Mouse (Mus musculus): ENCODE results near the gene Ppip5k1. TPM values are rescaled to one million over a fixed set of nuclear protein-coding genes. Genes with fewer than 3 reads are reported as not detected.

Gene Ppip5k1
- polyA plus RNA-seq, 1 experiment from 2014 or later, result 11.8 TPM

GRCm38 (mm10) chr2:121271928-121272516, 83.2 kb downstream of the Ppip5k1 start:
- peak; percentile 23 for DNase-seq (ENCODE audit: low spot score)
- H3K4me3 ChIP-seq (ENCODE audit: low read depth, low read length), result peak overlapping the region; percentile 85; the same call in 1 of the 2 replicates
- peak; percentile 60 for ATAC-seq (ENCODE audit: low FRiP score)
- H3K27me3 ChIP-seq (ENCODE audit: control insufficient read depth, insufficient read depth, low read length), result no peaks in the 10 kb centered on the region
- H3K9me3 ChIP-seq (ENCODE audit: control insufficient read depth, low read length), result no peaks in the 10 kb centered on the region
- H3K4me2 ChIP-seq (replicated peaks; ENCODE audit: low read depth, low read length), result peak overlapping the region; percentile 46
- peak overlapping the region; percentile 32; the same call in 1 of the 2 replicates for H3K9ac ChIP-seq (ENCODE audit: low read depth, low read length)
- H3K4me1 ChIP-seq (replicated peaks; ENCODE audit: control insufficient read depth, insufficient read depth, low read length), result no peaks in the 10 kb centered on the region
- peaks cover 3% of the 10 kb centered on the region for H3K36me3 ChIP-seq (ENCODE audit: control insufficient read depth, insufficient read depth, low read length)
- WGBS, result 26% methylated on average over 4 of the region's 4 CpGs
- peak overlapping the region; percentile 91 for H3K27ac ChIP-seq (ENCODE audit: low read depth, low read length)

GRCm38 (mm10) chr2:121271236-121271927, 83.8 kb downstream of the Ppip5k1 start, which contains the start of gene Trp53bp1:
TSS of gene Trp53bp1 (minus strand) at chr2:121271407.
- H3K9ac ChIP-seq (ENCODE audit: low read depth, low read length), result peak within 1 kb of the TSS; percentile 83
- peak within 1 kb of the TSS; percentile 49 for H3K4me2 ChIP-seq (replicated peaks; ENCODE audit: low read depth, low read length)
- DNase-seq (ENCODE audit: low spot score) (peak; percentile 95), ATAC-seq (ENCODE audit: low FRiP score) (peak; percentile 98)
- WGBS, result under 1% methylated on average over 37 of the region's 37 CpGs
- H3K27me3 ChIP-seq (ENCODE audit: control insufficient read depth, insufficient read depth, low read length), result no peaks in the 10 kb centered on the region
- H3K4me3 ChIP-seq (ENCODE audit: low read depth, low read length), result peak within 1 kb of the TSS; percentile 85
- no peaks in the 10 kb centered on the region for H3K9me3 ChIP-seq (ENCODE audit: control insufficient read depth, low read length)
- peaks cover 3% of the 10 kb centered on the region for H3K36me3 ChIP-seq (ENCODE audit: control insufficient read depth, insufficient read depth, low read length)
- H3K4me1 ChIP-seq (replicated peaks; ENCODE audit: control insufficient read depth, insufficient read depth, low read length), result no peaks in the 10 kb centered on the region
- peak within 1 kb of the TSS; percentile 91 for H3K27ac ChIP-seq (ENCODE audit: low read depth, low read length)

- under 1% methylated on average over 29 of the region's 35 CpGs for WGBS
- peak; percentile 85 for ATAC-seq (ENCODE audit: low FRiP score)
These were observed 84.5 kb downstream of the Ppip5k1 start for GRCm38 (mm10) chr2:121270521-121271235.

GRCm38 (mm10) chr2:121268446-121268845, 86.8 kb downstream of the Ppip5k1 start:
- no peaks in the 10 kb centered on the region for H3K9me3 ChIP-seq (ENCODE audit: control insufficient read depth, low read length)
- DNase-seq (ENCODE audit: low spot score) (no peak), ATAC-seq (ENCODE audit: low FRiP score) (no peak)
- 84% methylated on average over 8 of the region's 8 CpGs for WGBS
- H3K36me3 ChIP-seq (ENCODE audit: control insufficient read depth, insufficient read depth, low read length), result peaks cover 3% of the 10 kb centered on the region
- H3K4me3 ChIP-seq (ENCODE audit: low read depth, low read length), result no peak overlapping the region
- H3K27ac ChIP-seq (ENCODE audit: low read depth, low read length), result no peak overlapping the region
- no peak overlapping the region for H3K4me2 ChIP-seq (replicated peaks; ENCODE audit: low read depth, low read length)
- H3K4me1 ChIP-seq (replicated peaks; ENCODE audit: control insufficient read depth, insufficient read depth, low read length), result no peaks in the 10 kb centered on the region
- H3K27me3 ChIP-seq (ENCODE audit: control insufficient read depth, insufficient read depth, low read length), result no peaks in the 10 kb centered on the region
- H3K9ac ChIP-seq (ENCODE audit: low read depth, low read length), result no peak overlapping the region

More at GRCm38 (mm10) chr2:121270521-121271235, 84.5 kb downstream of the Ppip5k1 start:
- no peak for DNase-seq (ENCODE audit: low spot score)
- no peaks in the 10 kb centered on the region for H3K4me1 ChIP-seq (replicated peaks; ENCODE audit: control insufficient read depth, insufficient read depth, low read length)
- peak overlapping the region; percentile 85 for H3K4me3 ChIP-seq (ENCODE audit: low read depth, low read length)
- H3K36me3 ChIP-seq (ENCODE audit: control insufficient read depth, insufficient read depth, low read length), result peaks cover 3% of the 10 kb centered on the region
- H3K9me3 ChIP-seq (ENCODE audit: control insufficient read depth, low read length), result no peaks in the 10 kb centered on the region
- H3K27ac ChIP-seq (ENCODE audit: low read depth, low read length), result peak overlapping the region; percentile 91
- peak overlapping the region; percentile 49 for H3K4me2 ChIP-seq (replicated peaks; ENCODE audit: low read depth, low read length)
- H3K27me3 ChIP-seq (ENCODE audit: control insufficient read depth, insufficient read depth, low read length), result no peaks in the 10 kb centered on the region
- peak overlapping the region; percentile 83 for H3K9ac ChIP-seq (ENCODE audit: low read depth, low read length)

Other genes with a start within 250 kb of the Ppip5k1 start
- not detected in 2 replicates for gene Tgm7, start 245.6 kb downstream of the Ppip5k1 start, polyA plus RNA-seq (2014; fragmentation: Nextera tagmentation; extraction: Ambion mirVana)
- 32.2 and 33.7 TPM in 2 replicates for gene Adal, start 215.0 kb downstream of the Ppip5k1 start, polyA plus RNA-seq (2014; fragmentation: Nextera tagmentation; extraction: Ambion mirVana)
- gene Lcmt2, start 214.7 kb downstream of the Ppip5k1 start, polyA plus RNA-seq (2014; fragmentation: Nextera tagmentation; extraction: Ambion mirVana), result 20.8 and 25.3 TPM in 2 replicates
- 61.8 and 69.9 TPM in 2 replicates for gene Tubgcp4, start 184.7 kb downstream of the Ppip5k1 start, polyA plus RNA-seq (2014; fragmentation: Nextera tagmentation; extraction: Ambion mirVana)
- 12.3 and 13.7 TPM in 2 replicates for gene Zscan29, start 184.3 kb downstream of the Ppip5k1 start, polyA plus RNA-seq (2014; fragmentation: Nextera tagmentation; extraction: Ambion mirVana)
- gene Trp53bp1, start 84.0 kb downstream of the Ppip5k1 start, polyA plus RNA-seq (2014; fragmentation: Nextera tagmentation; extraction: Ambion mirVana), result 132 and 164 TPM in 2 replicates
- gene Map1a, start 65.8 kb downstream of the Ppip5k1 start, polyA plus RNA-seq (2014; fragmentation: Nextera tagmentation; extraction: Ambion mirVana), result 14.9 and 20.8 TPM in 2 replicates
- 8.5 and 9.2 TPM in 2 replicates for gene Ckmt1, start 2.3 kb upstream of the Ppip5k1 start, polyA plus RNA-seq (2014; fragmentation: Nextera tagmentation; extraction: Ambion mirVana)
- gene Strc, start 31.8 kb upstream of the Ppip5k1 start, polyA plus RNA-seq (2014; fragmentation: Nextera tagmentation; extraction: Ambion mirVana), result not detected in 2 replicates
- gene Pdia3, start 58.4 kb upstream of the Ppip5k1 start, polyA plus RNA-seq (2014; fragmentation: Nextera tagmentation; extraction: Ambion mirVana), result 470 and 556 TPM in 2 replicates
- 1.9 and 2.7 TPM in 2 replicates for gene Catsper2, start 58.4 kb upstream of the Ppip5k1 start, polyA plus RNA-seq (2014; fragmentation: Nextera tagmentation; extraction: Ambion mirVana)
- 3.1 and 3.7 TPM in 2 replicates for gene Ell3, start 88.9 kb upstream of the Ppip5k1 start, polyA plus RNA-seq (2014; fragmentation: Nextera tagmentation; extraction: Ambion mirVana)
- gene Serf2, start 93.8 kb upstream of the Ppip5k1 start, polyA plus RNA-seq (2014; fragmentation: Nextera tagmentation; extraction: Ambion mirVana), result 457 and 490 TPM in 2 replicates
- 114 and 116 TPM in 2 replicates for gene Hypk, start 97.9 kb upstream of the Ppip5k1 start, polyA plus RNA-seq (2014; fragmentation: Nextera tagmentation; extraction: Ambion mirVana)
- gene Serinc4, start 101.4 kb upstream of the Ppip5k1 start, polyA plus RNA-seq (2014; fragmentation: Nextera tagmentation; extraction: Ambion mirVana), result 0.46 and 0.80 TPM in 2 replicates
- gene Mfap1b, start 118.7 kb upstream of the Ppip5k1 start, polyA plus RNA-seq (2014; fragmentation: Nextera tagmentation; extraction: Ambion mirVana), result 80.4 and 80.9 TPM in 2 replicates
- 30.9 and 31.5 TPM in 2 replicates for gene Mfap1a, start 151.3 kb upstream of the Ppip5k1 start, polyA plus RNA-seq (2014; fragmentation: Nextera tagmentation; extraction: Ambion mirVana)
- gene Wdr76, start 151.3 kb upstream of the Ppip5k1 start, polyA plus RNA-seq (2014; fragmentation: Nextera tagmentation; extraction: Ambion mirVana), result 11.4 and 12.6 TPM in 2 replicates